Mouse (Mus musculus): ENCODE measurements at regions not wholly inside any gene's neighbourhood (a gene's known extent, or its start where the extent isn't known, plus 50 kb on each side); places are given as distances from the start of the nearest gene placed in this dataset.
A peak's percentile ranks its signal among the peaks of the same experiment; 100 is the strongest.

DNA sequence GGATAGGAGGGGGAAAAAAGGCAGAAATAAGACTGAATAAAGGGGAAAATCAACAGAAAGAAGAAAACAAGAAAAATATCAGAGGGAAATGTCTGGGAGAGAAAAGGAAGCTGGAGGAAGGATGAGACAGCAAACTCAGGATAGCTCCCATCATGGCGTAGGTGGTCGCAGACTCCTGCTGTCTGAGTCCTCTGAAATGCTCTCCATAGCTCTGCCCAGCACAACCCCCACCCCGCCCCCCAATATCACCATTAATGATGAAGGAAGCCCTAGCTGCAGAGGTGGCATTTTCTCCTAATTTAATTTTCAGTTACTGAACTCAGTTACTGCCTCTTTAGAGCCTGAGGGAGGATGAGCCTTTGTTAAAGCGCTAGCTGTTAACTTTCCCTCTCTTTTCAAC, 275.6 kb upstream of the Tmem161b start:
- no peak overlapping the region for H3K4me3 ChIP-seq
- H3K4me2 ChIP-seq (replicated peaks) = no peak overlapping the region
- WGBS = 68% methylated on average over 4 of the region's 4 CpGs
- H3K36me3 ChIP-seq = no peaks in the 10 kb centered on the region
- H3K4me1 ChIP-seq = no peaks in the 10 kb centered on the region
- no peak overlapping the region for H3K9ac ChIP-seq
- ATAC-seq (ENCODE audit: low FRiP score, low read depth) = no peak
- H3K27ac ChIP-seq = no peak overlapping the region
- H3K9me3 ChIP-seq = no peaks in the 10 kb centered on the region
- no peaks in the 10 kb centered on the region for H3K27me3 ChIP-seq

DNA sequence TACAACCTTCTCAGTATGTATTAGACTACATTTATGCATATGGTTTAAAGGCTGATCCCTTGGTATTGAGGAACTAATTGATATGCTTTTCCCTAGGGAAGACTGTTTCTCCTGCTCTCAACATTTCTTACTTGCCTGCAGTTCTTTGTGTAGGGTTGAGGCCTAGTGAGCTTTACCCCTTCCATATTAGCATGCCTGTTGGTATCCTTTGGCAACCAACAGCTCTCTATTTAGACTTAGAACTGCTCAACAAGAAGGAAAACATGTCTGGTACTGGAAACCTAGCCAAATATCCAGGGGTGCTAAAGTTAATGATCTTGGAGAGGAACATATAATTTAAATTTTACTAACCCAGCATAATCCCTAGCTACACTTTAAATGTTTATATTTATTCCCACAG, 270.9 kb upstream of the Tmem161b start:
- no peak for ATAC-seq (ENCODE audit: low FRiP score, low read depth)

DNA sequence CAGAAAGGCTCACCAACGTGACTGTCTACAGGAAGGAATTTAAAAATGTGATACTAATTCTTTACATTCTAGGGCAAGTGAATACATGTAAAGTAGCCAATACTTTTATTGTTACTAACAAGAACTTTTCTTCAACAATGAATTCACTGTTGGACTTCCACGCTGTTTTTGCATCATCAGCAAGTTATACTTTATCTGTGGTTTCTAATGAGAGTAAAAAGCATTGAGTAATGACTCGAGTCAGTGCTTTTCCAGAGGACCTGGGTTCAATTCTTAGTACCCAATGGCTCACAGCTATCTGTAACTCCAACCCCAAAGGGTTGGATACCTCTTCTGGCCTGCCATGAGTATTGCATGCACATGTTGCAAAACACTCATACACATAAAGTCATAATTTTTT, 270.3 kb upstream of the Tmem161b start:
- Histone ChIP-seq H3K9me3 (no peaks in the 10 kb centered on the region), H3K27ac (no peak overlapping the region), H3K4me2 (replicated peaks) (no peak overlapping the region), H3K4me1 (no peaks in the 10 kb centered on the region), H3K9ac (no peak overlapping the region), H3K27me3 (no peaks in the 10 kb centered on the region), H3K4me3 (no peak overlapping the region), H3K36me3 (no peaks in the 10 kb centered on the region)
- WGBS = 84% methylated on average over 3 of the region's 3 CpGs
- no peak for ATAC-seq (ENCODE audit: low FRiP score, low read depth)

More for the DNA sequence above, 270.9 kb upstream of the Tmem161b start:
- no peaks in the 10 kb centered on the region for H3K27me3 ChIP-seq
- no peak overlapping the region for H3K27ac ChIP-seq
- no peaks in the 10 kb centered on the region for H3K9me3 ChIP-seq
- H3K36me3 ChIP-seq = no peaks in the 10 kb centered on the region
- H3K4me1 ChIP-seq = no peaks in the 10 kb centered on the region
- H3K4me3 ChIP-seq = no peak overlapping the region
- no peak overlapping the region for H3K9ac ChIP-seq
- no peak overlapping the region for H3K4me2 ChIP-seq (replicated peaks)

DNA sequence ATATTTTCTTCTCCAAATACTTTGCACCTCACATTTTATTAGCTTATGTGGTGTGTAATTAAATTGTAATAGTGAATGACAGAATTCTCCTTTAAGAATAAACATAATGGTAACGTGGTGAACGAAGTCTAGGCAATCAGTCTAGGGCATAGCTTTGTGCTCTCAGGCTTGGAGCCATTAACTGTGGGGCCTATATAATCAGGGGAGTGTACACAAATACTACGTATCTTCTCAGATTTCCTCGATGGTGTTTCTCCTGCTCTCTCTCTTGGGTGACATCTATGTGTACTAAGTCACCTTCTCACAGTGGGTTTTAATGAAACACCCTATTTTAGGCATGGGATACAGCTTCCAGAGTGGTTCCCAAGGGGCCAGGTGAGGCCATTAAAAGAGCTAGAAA, 269.7 kb upstream of the Tmem161b start:
- no peak overlapping the region for H3K4me2 ChIP-seq (replicated peaks)
- no peaks in the 10 kb centered on the region for H3K36me3 ChIP-seq
- no peaks in the 10 kb centered on the region for H3K9me3 ChIP-seq
- 57% methylated on average over 4 of the region's 4 CpGs for whole genome bisulfite sequencing
- no peak for ATAC-seq (ENCODE audit: low FRiP score, low read depth)
- no peak overlapping the region for H3K27ac ChIP-seq
- H3K9ac ChIP-seq = no peak overlapping the region
- H3K27me3 ChIP-seq = no peaks in the 10 kb centered on the region
- H3K4me3 ChIP-seq = no peak overlapping the region
- H3K4me1 ChIP-seq = no peaks in the 10 kb centered on the region

DNA sequence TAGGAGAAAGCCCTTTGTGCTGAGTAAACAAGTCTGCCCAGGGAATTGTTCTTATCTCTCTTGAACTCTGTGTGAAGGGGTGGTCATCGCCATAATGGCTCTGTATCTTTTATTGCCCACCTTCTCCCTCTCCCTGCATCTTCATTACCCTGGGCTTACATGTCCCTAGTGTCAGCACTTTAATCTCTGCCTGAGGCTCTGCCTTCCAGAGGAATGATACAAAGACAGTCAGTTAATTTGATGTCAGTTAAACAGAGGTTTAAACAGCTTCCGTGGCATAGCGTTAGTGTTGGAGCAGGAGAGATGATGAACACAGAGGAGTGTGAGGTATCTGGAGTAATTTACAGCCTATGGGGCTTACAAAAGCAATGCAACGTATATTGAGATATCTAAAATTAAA, 269.2 kb upstream of the Tmem161b start:
- no peak overlapping the region for H3K27ac ChIP-seq
- H3K36me3 ChIP-seq = no peaks in the 10 kb centered on the region
- H3K9me3 ChIP-seq = no peaks in the 10 kb centered on the region
- no peaks in the 10 kb centered on the region for H3K27me3 ChIP-seq
- no peak overlapping the region for H3K4me2 ChIP-seq (replicated peaks)
- no peak for ATAC-seq (ENCODE audit: low FRiP score, low read depth)
- no peak overlapping the region for H3K4me3 ChIP-seq
- 32% methylated on average over 4 of the region's 4 CpGs for WGBS
- no peak overlapping the region for H3K9ac ChIP-seq
- H3K4me1 ChIP-seq = no peaks in the 10 kb centered on the region

DNA sequence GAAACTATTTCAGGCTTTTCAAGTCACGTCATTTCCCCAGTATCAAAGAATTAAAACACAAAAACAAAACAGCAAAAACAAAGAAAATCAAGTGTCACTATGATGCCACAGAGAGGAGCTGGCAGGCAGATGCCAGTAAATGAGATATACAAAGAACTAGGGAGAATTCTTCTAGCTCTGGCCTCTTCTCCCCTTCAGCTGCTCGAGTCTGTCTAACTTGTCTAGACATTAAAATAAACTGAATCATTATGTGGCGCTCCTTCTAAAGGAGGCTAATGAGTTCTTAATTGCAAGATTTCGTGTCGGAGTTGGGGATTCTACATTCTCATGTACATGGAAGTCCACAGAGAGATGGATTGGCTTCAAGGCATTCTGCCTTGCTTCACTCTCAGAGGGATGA, 266.4 kb upstream of the Tmem161b start:
- Histone ChIP-seq H3K27me3 (no peaks in the 10 kb centered on the region), H3K36me3 (no peaks in the 10 kb centered on the region), H3K9me3 (no peaks in the 10 kb centered on the region), H3K4me2 (replicated peaks) (no peak overlapping the region), H3K4me1 (no peaks in the 10 kb centered on the region), H3K27ac (no peak overlapping the region), H3K4me3 (no peak overlapping the region), H3K9ac (no peak overlapping the region)
- no peak for ATAC-seq (ENCODE audit: low FRiP score, low read depth)
- 70% methylated on average over 5 of the region's 5 CpGs for WGBS

DNA sequence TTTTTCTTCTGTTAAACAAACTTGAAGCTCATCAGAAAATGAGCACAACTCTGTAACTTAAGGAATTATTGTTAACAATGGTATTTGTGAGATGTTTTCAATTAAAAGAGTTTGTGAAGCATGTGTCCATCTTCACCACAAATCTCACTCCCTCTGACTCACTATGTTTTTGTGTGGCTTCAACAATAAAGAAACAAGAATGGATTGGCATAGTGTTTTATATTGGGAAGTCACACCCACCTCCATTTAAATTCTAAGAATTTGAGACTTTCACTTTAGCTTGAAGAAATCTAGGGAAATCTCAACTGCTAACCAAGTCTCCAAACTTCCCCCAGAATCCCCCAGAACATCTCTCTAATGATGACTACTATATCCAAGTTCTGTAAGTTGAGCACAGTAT, 243.6 kb upstream of the Tmem161b start:
- Histone ChIP-seq H3K4me2 (replicated peaks) (no peak overlapping the region), H3K27me3 (no peaks in the 10 kb centered on the region), H3K27ac (no peak overlapping the region), H3K4me3 (no peak overlapping the region), H3K36me3 (no peaks in the 10 kb centered on the region), H3K9me3 (no peaks in the 10 kb centered on the region), H3K4me1 (no peaks in the 10 kb centered on the region), H3K9ac (no peak overlapping the region)
- ATAC-seq (ENCODE audit: low FRiP score, low read depth) = no peak

DNA sequence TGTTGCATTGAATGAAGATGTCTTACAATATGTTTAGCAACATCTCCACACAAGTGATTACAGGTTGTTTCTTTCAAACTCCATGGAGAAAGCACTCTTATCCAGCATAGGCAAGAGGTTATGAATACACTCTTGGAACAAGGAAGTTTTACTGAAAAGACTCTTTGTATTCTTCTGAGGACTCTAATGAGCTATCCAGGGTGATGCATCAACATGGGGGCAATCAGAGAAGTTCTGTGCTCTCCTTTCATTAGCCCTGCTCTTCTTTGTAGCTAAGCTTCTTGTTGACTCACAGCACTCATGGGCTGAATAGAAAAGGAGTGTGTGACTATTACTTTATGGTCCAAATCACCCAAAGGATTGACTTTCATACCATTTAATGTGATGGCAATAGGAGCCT, 242.6 kb upstream of the Tmem161b start:
- ATAC-seq (ENCODE audit: low FRiP score, low read depth) = no peak
- no peak overlapping the region for H3K27ac ChIP-seq

DNA sequence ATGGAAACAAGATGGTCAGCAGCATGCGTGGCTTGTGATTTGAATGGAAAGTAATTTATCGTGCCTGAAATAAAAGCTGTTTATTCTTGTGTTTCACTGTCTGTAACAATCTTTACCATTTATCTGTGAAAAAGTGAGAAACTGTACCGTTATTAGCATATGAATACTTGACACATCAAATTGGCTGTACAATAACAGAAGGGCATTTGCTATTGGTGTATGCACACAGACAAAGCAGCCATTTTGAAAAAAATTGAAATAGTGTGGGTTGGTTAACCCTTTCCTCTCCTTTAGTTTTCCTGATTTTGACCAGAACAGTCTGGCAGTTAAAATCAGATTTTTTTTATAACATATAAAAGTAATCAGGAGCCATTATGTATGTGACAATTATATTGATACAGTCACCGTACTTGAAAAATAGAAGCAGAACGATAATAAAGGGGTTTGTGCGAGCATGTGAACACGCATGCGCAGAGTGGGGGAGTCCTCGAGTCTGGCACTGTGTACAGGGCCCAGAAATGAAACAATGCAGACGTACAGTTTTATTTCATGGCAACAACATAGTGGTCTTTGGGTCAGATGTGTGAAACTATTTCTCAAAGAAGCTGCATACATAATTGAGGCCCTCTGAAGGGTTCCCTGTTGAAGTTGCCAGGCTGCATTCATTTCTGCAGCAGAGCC, 237.3 kb upstream of the Tmem161b start:
- 83% methylated on average over 10 of the region's 10 CpGs for WGBS
- no peak overlapping the region for H3K4me3 ChIP-seq
- no peaks in the 10 kb centered on the region for H3K27me3 ChIP-seq
- no peak overlapping the region for H3K4me2 ChIP-seq (replicated peaks)
- no peaks in the 10 kb centered on the region for H3K36me3 ChIP-seq
- no peak overlapping the region for H3K9ac ChIP-seq
- no peak for ATAC-seq (ENCODE audit: low FRiP score, low read depth)
- peaks cover 10% of the 10 kb centered on the region for H3K4me1 ChIP-seq
- no peaks in the 10 kb centered on the region for H3K9me3 ChIP-seq
- H3K27ac ChIP-seq = no peak overlapping the region

More for the DNA sequence above, 242.6 kb upstream of the Tmem161b start:
- Histone ChIP-seq H3K4me1 (no peaks in the 10 kb centered on the region), H3K4me3 (no peak overlapping the region), H3K36me3 (no peaks in the 10 kb centered on the region), H3K9ac (no peak overlapping the region), H3K9me3 (no peaks in the 10 kb centered on the region), H3K4me2 (replicated peaks) (no peak overlapping the region), H3K27me3 (no peaks in the 10 kb centered on the region)

DNA sequence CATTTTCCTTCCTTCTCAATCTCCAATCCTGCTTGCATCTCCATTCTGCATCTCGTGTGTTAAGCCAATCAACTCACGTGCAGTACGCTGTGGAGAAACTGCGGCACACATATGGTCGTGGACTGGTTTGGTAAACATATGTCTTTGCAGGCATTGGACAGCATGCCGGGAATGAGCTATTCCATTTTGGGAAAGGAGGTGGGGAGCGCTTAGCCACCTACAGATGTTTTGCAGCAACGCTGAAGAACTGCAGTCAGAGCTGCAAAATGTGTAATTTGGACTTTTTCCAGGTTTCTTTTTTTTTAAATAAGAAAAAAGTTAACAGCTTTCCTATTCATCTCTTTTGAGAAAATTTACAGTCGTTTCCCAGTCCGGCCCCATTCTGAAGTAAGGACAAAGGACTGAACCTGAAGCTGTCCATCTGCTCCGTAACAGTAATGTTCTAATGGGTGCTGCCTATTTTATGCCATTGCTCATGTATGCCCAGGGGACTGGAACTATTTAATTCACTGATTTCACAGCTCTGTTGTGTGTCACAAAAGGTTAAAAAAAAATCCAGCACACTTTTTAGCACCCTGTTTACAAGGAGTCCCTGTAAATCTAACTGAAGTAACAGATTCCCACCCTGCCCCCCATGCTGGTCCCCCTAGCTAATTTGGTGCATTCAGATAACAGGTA, 234.2 kb upstream of the Tmem161b start:
- Histone ChIP-seq H3K9me3 (no peaks in the 10 kb centered on the region), H3K27me3 (no peaks in the 10 kb centered on the region), H3K4me1 (peaks cover 10% of the 10 kb centered on the region), H3K36me3 (no peaks in the 10 kb centered on the region), H3K4me3 (peak overlapping the region; percentile 27), H3K27ac (no peak overlapping the region), H3K9ac (0 out of 2 replicates have a peak overlapping the region, but pooled peaks have one; percentile 1), H3K4me2 (replicated peaks) (peak overlapping the region; percentile 59)
- WGBS = 14% methylated on average over 11 of the region's 11 CpGs
- peak; percentile 87; the same call in 1 of the 2 replicates for ATAC-seq (ENCODE audit: low FRiP score, low read depth)

DNA sequence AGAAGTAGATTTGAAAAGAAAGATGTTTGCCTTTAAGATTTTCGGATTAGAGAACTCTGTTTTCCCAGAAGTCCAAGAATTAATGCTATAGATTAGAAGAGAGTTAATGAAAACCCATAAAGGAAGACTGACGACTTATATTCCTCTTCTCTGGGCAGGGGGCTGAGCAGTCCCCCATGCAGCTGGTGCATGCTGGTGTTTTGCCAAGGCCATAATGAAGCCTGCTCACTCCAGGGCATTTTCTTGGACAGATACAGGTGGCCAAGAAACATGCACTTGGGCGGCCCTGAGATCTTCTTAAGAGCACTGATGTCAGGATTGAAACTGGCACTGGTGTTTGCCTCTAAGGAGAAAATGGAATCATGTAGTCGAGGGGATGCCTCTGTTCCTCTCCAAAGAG, 233.6 kb upstream of the Tmem161b start:
- Histone ChIP-seq H3K27ac (no peak overlapping the region), H3K27me3 (no peaks in the 10 kb centered on the region), H3K9me3 (no peaks in the 10 kb centered on the region), H3K36me3 (no peaks in the 10 kb centered on the region), H3K4me1 (peaks cover 10% of the 10 kb centered on the region), H3K4me2 (replicated peaks) (no peak overlapping the region), H3K4me3 (no peak overlapping the region), H3K9ac (no peak overlapping the region)
- no peak for ATAC-seq (ENCODE audit: low FRiP score, low read depth)
- WGBS = 52% methylated on average over 4 of the region's 4 CpGs

DNA sequence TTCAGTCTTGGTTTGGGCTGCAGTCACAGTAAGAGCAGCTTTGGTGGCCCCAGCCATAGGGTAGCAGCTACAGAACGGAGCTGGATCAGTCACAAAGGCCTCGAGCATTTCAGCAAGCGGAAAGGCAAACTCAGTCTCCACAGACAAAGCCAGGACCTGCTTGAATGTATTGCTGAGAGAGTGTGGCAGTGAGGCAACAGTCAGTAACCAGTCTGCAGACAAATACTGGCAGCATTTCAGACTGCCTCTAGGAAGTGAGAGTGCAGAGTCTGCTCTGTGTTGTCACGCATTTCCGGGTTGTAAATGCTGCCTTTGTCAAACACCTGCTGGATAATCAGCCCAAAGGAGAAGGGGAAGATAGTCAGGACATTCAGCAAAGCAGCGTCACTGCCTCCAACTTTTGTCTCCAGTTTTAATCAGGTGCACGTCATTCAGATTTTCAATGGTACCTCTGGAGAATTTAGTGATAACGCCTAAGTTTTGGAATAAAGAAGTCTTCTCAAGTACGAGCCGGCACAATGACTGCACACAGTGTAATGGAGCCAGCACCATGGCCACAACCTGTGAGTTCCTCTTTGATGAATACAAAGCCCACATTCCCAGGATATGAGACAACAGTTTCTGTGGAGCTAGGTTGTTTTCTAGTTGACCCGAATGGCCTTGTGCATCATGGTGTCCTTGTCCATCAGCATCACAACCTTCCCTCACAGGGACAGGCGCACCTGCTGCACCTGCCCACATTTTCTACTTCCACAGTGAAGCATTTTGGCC, 224.3 kb upstream of the Tmem161b start:
- Histone ChIP-seq H3K27ac (no peak overlapping the region), H3K36me3 (no peaks in the 10 kb centered on the region), H3K9me3 (no peaks in the 10 kb centered on the region), H3K9ac (no peak overlapping the region), H3K27me3 (no peaks in the 10 kb centered on the region), H3K4me3 (no peak overlapping the region), H3K4me2 (replicated peaks) (no peak overlapping the region), H3K4me1 (no peaks in the 10 kb centered on the region)
- ATAC-seq (ENCODE audit: low FRiP score, low read depth) = no peak
- 67% methylated on average over 12 of the region's 12 CpGs for WGBS
